Mouse (Mus musculus) right cerebral cortex, postnatal 4 days (tissue): ENCODE results near the gene Fdxr.
A peak's percentile ranks its signal among the peaks of the same experiment; 100 is the strongest.

Experiments used
- DNase-seq: peaks from one replicate; pipeline ENCODE4 v3.0.0-alpha.2; 2022

The Fdxr gene

DNA sequence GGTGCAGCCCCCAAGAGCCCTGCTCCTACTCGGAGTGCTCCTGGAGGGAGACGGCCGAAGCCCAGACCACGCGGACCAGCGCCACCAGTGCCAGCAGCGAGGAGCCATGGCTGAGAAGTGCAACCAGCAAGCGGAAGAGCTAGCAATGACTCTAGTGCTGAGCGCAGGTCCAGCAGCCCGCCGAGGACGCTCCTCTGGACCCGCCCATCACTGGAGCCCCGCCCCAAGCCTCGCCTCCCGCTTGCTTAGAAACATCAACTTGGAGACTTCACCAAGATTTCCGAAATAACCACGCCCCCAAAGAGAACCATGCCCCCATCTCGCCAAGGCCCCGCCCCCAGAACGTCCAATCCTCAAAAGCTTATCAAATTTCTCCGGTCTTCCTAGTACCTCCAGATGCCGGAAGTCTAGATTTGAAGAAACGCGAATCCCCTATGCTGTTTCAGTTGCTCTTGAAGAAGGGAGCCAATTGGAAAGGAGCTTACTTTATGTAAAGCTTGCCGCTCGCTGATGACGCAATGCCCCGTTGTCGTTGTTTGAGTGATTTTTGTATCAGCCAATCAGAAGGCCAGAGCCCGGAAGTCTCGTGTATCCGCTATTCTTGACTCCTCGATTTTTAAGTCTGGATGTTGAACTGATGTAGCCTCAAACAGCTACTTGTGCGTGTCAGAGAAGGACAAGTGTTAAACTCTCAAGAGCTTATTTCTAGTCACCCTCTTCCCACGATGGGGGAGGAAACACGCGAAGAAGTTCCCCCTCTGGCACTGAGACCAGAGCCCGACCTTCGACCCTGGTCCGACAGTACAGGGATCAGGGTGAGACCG is at the start of gene Fdxr:
TSS of gene Fdxr (minus strand) at position 271 of the 824 bp plus-strand sequence.
- DNase-seq: peak; percentile 94

DNA sequence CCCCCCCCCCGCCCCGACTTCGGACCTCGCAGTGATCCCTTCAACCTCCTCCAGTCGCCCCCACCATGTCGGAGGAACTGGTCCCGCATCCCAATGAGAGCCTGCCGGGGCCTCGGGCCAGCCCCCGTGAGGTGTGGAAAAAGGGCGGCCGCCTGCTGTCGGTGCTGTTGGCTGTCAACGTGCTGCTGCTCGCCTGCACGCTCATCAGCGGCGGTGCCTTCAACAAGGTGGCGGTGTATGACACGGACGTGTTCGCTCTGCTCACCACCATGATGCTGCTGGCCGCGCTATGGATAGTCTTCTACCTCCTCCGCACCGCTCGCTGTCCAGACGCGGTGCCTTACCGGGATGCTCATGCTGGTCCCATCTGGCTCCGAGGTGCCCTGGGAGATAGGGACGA is 46.5 kb upstream of the Fdxr start:
- DNase-seq: no peak

DNA sequence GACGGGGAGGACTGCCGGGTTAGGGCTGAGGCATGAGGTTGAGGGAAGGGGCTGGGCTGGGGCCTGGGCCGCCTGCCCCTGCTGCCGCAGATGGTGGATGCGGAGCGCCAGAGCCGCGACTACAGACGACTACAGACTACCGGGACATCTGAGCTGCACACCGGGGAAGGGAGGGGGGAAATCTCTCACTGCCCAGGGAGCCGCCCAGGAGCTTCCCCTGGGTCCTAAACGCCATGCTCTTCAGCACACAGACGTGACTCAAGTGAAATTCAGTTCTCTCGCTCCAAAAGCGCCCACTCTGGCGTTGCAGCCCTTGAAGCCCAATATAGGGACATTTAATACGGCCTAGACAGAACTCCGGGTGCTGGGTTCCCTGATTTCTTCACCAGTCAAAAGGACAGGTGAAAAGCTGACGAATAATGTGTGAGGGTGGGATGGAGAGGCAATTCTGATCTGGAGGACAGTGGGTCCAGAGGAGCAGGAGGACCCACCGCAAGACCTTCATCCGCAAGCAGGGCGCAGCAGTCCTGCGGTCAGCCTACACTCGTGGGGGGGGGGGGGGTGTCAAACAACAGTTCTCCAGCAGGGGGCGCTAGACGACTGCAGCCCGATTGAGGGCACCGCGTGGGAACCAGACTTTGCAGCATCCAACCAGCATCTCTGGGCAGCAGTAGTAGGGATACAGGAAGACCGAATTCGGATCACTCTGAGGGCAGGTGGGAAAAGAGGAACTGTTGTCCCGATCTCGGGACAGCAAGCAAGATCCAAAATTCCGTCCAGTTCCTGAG is 45.2 kb upstream of the Fdxr start, which contains the start of gene Ush1g:
TSS of gene Ush1g (minus strand) at position 136 of the 788 bp plus-strand sequence.
- DNase-seq: peak; percentile 65

DNA sequence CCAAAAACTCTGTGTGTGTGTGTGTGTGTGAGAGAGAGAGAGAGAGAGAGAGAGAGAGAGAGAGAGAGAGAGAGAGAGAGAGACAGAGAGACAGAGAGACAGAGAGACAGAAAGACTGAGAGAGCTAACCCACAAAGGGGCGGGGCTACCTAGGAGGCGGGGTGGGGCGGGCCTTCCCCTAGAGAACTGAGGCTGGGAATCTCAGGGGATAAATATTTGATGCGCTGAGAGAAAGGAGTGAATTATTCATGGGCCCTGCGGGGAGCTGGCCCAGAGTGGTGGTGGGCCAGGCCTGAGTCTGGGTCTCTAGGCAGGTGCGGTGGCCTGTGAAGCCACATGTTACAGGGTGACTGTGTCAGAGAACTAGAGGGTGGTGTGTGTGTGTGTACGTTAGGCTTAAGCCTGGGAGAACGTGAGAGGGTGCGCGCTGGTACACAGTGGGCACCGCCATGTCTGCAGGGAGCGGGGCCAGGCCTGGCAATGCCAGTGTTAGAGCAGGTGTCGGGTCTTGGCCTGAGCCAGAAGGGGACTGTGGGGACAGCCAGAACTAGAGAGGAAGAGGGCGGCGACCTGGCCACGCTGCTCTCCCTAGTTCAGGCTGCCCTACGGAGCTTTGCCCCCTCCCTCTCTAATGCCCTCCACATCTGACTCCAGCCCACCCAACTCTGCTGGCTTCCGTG is 43.0 kb upstream of the Fdxr start:
- no peak for DNase-seq

DNA sequence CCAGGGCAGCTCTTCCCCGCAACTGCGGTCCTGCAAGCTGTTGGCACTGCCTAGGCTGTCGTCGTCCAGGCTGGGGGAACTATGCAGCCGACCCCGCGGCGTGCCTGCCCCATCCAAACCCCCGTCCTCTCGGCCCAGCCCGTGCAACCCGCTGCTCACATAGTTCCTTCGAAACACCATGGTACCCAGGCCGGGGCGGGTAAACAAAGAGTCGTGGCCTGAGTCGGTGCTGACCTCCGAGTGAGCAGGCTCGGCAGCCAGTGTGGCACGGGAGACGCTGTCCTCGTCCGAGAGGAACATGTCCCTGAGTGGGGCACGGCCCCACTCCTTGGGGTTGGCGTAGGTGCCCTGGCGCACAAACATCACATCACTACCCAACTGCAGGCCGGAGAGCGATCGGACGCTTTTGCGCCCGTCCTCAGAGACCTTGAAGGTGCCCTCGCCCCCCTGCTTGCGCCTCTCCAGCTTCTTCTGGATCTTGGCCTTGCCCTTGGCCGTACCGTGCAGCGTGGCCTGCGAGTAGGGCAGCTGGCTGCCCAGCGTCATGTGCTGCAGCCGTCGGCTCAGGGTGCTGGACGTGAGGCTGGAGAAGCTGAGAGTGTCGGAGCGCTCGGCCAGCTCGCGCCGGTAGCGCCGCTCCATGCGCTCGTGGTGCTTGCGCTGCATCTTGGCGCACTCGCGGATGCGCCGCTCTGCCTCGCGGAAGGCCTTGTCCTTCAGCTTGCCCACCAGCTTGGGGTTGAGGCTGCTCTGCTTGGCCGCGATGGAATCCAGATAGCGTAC is 41.6 kb upstream of the Fdxr start:
- no peak for DNase-seq

DNA sequence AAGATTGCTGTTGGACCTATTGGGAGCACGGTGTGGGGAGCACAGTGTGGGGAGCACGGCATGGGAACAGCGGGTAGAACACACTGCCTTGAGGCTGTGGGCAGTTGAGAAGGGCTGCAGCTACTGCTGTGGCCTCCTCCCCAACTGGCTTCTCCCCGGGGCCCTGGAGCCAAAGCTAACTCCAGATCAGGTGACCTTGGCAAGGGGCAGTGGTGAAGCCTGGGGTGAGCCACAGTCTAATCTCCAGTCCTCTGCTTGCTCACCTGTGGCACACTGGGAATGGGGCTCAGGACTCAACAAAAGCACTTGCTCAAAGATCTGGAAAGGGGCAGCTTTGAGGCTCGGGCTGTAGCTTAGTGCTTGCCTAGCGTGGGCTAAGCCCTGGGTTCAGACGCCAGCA is 40.4 kb upstream of the Fdxr start:
- no peak for DNase-seq

DNA sequence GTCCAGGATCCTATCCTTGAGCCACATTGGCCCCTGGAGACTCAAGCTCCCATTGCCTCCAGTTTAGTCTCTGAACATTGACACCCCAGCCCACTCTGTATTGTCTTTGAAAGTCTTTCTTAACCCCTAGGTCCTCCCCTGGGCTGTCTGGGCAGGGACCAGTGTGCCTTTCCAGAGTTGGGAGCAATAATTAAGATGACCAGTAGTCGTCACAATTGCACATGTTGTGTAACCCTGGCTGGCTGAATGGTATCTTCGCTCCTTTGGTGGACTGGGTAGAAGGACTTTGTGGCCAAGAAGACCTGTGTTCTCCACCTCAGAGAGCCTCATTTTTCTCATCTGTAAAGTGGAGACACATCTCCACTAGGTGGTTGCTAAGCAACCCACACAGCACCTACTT is 37.4 kb upstream of the Fdxr start:
- DNase-seq: no peak

DNA sequence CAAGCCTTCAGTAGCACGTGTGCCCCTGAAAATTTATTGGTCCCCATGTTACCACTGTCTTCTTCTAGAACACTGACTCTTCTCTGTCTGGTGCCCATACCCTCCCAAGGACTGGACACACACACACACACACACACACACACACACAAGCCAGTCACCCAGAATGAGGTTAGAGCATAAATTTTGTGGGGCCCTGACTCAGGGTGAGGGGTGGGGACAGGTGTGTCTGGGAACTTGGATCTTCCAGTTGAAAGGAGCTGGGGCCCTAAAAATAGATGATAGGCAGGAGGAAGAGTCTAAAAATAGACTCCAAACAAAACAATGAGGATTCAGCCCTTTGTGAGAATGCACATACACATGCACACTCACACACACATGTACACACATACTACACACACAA is 31.9 kb upstream of the Fdxr start:
- DNase-seq: no peak

DNA sequence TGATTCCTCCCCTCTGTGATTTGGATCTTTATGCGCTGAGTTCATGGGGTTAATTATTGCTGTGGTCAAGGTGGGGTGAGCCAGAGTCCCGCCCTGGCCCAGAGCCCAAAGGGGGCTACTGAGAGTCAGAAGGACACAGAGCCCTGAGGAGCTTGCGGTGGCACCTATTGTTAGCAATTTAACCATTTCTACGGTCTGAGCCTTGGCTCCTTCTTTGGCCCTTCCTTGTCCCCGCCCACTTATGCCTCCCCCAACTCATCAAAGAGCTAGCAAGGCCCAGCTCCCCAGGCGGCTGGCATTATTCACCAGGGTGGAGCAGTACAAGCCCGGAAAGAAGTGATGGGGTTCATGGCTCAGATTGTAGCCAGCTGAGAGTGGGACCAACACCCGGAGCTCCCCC is 30.0 kb upstream of the Fdxr start, which contains the start of gene Otop2:
TSS of gene Otop2 (plus strand) at position 301 of the 400 bp plus-strand sequence.
- no peak for DNase-seq

DNA sequence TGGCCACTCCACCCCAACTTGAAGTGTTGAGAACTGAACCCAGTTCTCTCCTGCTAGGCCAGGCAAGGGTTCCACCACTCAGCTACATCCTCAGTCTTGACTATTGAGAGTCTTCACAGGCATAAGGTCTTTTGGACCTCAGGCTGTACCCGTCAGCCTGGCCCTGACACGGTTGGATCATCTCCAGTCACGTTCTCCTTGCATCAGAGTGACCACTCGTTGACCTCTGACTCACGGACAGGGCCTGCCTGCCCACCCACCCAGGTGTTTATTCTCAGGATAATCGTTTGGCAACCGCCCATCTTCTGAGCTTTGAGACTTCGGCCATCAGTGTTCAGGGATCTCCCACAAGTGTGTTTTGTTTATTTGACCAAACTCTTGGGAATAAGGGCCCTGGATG is 26.3 kb upstream of the Fdxr start:
- DNase-seq: no peak

DNA sequence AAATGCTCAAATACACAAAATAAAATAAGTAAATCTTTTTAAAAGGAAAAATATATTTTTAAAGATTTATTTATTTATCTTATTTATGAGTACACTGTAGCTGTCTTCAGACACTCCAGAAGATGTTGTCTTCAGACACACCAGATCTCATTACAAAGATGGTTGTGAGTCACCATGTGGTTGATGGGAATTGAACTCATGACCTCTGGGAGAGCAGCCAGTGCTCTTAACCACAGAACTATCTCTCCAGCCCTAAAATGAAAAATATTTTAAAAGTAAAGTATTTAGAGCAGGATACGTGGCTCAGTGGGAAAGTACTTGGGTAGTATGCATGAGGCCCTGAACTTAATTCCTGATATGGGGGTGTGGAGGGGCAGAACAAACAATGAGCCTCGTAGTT is 24.5 kb upstream of the Fdxr start:
- DNase-seq: no peak

DNA sequence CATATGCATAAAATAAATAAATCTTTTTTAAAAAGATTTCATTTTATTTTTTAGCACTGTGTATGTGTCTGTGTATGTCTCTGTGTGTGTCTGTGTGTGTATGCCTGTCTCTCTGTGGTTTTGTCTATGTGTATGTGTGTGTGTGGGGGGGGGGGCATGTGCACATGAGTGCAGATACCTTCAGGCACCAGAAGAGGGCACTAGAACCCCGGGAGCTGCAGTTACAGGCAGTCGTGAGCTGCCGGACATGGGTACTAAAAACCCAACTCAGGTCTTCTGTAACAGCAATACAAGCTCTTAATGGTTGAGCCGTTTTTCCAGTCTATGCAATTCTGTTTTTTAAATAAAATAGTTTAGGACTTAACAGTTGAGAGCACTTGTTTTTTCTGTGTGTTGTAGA is 23.9 kb upstream of the Fdxr start:
- DNase-seq: no peak

DNA sequence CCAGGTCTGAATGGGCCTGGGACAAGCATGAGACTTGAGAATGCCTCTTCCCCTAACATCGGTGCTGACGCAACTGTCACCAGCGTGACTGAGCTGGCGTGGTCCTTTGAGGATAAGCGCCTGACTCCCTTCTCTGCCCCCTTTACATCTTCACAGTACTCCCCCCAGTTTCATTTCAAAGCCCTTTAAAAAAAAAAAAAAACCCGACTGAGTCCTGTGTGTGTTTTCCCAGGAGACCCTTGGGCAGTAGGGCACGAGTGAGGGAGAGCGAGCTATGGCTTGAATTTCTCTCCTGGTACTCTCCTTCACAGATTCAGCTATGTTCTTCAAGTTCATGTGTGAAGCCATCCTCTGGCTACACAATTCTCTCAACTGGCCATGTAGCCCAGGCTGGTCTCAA is 21.3 kb upstream of the Fdxr start:
- DNase-seq: no peak

DNA sequence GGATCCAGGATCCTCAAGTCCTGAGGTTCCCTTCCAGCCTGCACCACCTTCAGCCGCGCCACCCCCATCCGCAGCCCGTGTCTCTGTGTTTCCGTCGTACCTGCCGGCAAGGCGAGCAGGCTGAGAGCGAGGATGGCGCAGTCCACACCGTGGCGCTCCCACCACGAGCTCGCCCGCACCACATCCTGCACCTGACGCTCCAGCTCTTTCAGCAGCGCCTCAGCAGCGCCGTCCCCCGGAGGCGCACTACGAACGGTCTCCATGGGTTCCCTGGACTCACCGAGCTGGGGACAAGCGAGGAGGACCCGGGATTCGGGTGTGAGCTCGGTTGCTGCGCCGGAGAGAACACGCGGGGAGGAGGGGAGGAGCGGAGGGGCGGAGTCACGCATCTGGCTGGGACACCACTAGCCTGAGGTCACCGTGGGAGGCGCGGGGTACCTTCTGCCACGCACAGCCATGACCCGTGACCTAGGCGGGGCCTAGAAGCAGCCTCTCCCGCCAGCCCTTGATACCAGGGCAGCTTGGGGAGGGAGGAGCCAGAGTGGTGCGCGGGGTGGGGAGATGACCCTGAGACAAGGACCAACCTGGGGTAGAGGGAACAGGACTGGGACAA is 20.5 kb upstream of the Fdxr start, which contains the start of gene Fads6:
TSS of gene Fads6 (minus strand) at position 450 of the 613 bp plus-strand sequence.
- DNase-seq: peak; percentile 62

DNA sequence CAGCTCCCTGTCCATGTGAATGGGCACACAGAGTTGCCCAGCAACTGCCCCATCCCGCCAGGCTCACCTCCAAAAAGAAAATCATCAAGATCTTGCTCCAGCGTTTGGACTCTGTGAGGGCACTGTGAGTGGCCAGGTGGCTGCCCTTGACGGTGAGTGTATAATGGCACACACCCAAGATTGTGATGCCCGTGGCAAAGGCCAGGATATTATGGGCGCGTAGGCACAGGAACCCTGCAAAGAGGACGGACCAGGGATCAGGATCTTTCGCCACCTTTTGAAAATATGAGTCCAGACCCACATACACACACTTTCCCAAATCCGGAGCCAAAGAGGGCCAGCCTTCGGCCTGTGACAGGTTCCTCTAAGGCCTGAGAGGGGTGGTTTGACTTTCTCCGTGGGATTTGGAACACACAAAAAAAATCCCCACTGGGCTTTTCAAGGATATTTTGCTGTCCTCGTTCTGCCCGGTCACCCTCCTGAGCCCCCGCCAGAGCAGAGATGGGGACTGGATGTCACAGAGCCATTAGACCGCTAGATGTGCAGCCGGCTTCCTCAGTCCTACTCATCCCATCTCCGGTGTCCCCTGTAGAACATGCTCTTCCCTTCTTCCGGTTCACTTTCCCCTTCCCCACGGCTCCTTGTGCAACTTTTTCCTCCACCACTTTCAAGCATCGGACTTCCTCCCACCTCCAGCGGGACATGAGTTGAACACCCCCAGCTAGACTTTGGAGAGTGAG is 19.8 kb upstream of the Fdxr start:
- no peak for DNase-seq

DNA sequence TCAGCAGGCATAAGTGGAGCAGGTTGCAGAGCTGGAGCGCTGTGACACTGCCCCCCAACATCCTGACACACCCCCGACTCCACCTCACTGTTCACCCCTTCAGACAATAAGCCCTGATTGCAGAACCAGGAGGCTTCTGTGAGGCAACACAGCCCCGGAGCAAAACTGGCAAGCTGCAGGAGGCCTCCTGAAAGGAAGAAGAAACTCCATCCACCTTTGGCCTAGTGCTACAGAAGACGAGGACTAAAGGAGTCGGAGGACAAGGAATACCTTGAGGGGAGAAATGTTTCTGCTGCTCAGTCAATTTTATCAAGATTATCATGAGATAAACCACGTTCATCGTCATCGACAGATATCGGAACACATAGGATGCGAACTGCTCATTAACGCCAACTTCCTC is 19.1 kb upstream of the Fdxr start:
- DNase-seq: no peak

DNA sequence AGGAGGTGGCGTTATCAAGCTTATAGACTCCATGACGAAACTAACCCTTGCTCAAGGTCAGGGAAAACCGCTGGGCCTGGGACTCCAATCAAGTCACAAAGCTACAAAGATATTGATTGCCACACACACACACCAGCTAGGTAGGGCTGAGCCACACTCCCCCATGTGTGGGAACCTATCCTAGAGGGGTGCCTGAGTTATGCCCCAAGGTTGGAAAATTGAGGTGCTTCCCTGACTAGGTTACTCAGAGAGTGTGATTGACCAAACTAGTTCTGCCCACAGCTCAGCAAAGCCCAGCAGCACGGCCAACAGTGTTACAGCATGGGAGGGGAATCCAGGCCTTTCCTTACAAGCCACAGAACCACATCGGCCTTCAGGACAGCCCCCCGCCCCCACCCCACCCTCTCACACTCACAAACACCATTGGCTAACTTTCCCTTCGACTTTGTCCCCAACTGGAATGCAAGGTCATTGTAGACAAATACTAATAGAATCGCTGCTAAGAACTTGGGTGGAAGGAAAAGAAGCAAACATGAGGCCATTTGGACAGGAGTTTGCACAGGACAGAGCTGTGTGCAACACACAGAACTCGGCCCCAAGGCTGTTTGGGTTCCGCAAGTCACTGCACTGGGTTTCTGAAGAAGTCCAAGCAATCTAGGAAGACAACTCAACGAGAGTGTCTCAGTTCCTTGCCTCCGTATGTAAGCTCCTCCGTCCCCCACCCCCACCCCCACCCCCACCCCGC is 16.0 kb upstream of the Fdxr start:
- no peak for DNase-seq

DNA sequence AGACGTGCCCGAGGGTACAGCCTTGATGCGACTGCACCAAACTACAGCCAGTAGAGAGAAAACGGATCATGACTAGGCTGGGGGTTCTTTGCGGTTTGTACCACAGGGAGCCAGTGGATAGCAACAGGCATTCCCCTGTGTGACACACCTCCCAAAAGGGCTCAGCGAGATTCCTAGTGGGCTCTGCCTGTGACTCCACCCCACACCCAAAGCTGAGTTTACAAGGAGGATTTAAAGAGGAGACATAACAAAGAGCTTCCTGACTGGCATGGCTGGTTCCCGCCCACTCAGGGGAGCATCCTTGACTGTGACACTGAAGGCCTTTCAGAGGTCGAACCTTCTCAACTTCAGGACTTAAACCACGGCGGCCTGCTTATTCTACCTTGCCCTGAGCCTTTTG is 14.7 kb upstream of the Fdxr start:
- no peak for DNase-seq

DNA sequence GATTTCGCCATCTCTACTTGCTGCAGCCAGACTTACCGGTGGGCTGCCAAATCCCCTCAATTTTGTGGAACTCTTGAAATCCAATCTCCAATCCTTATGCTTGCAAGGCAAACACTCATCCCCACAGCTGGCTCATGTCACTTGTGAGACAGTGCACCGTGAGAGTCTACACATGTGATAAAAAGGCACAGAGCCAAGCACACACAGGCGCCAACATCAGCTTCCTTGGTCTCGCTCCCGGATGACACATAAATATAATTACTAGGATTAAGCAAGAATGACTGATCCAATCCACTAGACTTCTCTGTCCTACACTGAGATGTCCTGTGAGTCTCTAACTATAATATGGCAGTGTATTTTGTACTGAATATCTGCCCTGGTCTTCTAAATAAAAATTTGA is 14.1 kb upstream of the Fdxr start:
- DNase-seq: no peak

DNA sequence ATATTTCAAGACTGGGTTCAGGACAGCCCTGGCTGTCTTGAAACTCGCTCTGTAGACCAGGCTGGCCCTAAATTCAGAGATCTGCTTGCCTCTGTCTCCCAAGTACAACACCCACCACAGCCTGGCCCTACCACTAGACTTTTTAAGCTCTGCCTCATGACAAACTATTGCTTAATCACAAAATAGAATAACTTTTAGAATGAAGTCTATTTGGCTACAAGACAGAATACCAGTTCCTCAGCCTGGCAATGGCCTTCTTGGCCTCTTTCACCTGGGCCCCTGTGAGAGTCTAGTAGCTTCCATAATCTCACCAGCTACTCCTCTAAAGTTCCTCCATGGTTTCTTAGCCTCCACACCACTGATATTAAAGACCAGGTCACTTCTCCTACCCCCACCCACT is 13.5 kb upstream of the Fdxr start:
- no peak for DNase-seq

DNA sequence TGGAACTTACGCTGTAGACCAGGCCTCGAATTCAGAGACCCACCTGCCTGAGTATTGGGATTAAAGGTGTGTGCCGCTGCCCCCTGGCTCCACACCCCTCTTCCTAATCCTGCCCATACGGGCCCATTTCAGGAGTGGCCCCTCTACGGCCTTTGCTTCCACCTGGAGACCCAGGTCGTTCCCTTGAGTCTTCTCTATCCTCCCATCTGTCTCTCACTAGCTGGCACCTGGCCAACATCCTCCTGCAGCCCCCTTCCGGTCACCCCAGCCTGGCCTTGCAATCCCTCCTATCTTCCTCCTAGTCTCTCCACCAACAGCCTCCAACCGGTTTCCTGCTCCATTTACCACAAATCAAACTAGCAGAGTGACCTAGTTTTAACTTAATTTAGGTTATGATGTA is 13.0 kb upstream of the Fdxr start:
- DNase-seq: no peak
